Mouse (Mus musculus) layer of hippocampus, postnatal 25 days (tissue): ENCODE measurements at regions not wholly inside any gene's neighbourhood (a gene's known extent, or its start where the extent isn't known, plus 50 kb on each side); places are given as distances from the start of the nearest gene placed in this dataset.

Source experiments
- DNase-seq, 2 experiments: peaks; one replicate each; pipeline ENCODE4 v3.0.0; 2022; ENCODE audit warnings: mixed read lengths in 2 of 2, low spot score in 1 of 2; ENCODE audit errors: extremely low spot score in 1 of 2

DNA sequence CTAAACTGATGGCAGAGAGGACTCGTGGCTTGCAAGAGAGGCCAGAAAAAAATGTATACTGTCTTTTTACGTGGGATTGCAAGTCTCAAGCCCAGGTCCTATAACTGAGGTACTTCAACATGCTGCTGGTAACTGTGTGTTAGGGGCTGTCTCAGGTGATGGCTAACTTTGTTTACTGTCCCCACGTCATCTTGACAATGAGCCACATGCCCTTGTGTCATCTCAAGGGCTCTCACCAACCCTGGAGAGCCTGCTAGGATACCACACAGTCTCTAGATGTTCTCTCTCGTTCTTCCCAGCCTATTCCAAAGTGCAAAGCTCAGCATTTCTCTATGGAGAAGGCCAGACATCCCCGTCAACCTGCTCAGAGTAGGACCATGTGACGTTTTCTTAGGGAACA is 340.6 kb upstream of the Tbx3 start:
- no peak for DNase-seq

DNA sequence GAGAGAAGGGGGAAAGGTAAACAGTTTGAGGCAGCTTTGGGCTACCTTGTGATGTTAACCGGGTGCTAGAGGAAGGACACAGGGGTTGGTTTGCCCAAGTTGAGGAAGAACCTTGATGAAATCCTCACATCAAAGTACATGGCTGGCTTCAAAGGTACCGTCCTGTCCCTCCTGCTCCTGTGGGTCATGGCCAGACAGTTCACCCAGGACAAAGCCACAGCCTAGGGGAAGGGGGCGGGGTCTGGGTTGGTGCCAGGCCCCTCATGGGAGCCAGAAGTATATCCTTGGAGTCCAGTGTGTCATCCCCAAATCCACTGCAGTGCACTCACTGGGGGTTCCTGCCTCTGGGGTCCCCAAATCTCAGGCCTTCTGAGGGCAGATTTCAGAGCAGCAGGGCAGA is 339.0 kb upstream of the Tbx3 start:
- no peak for DNase-seq

DNA sequence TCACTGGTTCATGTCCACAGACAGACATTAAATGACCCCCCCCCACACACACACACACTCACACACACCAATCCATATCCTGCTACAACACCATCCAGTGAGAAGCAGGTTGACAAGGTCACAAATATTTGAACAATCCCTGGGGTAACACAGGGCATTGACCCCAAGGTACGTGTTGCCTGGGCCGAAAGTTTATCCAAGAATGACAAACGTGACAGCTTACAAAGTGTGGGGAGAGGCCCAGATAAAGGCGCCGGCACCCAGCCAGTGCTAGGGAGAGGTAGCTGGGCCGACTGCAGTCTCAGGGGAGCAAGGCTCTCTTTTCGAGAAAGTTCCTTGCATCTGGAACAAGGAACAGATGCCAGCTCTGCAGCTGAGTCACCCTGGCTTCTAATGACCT is 337.8 kb upstream of the Tbx3 start:
- no peak for DNase-seq

DNA sequence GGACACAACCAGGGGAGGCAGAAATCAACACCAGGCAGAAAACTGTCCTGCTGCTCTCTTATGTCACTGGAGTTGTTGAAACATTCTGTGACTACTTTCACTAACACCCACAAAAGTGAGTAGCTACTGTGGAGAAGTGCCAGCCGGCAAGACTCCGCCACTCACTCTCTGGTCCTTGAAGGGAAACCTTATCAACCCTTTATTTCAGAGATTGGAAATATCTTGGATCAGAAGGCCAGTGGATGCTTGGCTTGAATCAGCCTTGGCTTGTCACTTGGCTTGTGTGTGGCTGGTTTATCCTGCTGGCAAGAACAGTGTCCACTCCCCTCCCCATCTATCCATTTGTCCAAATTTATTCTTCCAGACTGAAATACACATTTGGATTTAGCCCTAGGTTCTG is 335.3 kb upstream of the Tbx3 start:
- no peak for DNase-seq

DNA sequence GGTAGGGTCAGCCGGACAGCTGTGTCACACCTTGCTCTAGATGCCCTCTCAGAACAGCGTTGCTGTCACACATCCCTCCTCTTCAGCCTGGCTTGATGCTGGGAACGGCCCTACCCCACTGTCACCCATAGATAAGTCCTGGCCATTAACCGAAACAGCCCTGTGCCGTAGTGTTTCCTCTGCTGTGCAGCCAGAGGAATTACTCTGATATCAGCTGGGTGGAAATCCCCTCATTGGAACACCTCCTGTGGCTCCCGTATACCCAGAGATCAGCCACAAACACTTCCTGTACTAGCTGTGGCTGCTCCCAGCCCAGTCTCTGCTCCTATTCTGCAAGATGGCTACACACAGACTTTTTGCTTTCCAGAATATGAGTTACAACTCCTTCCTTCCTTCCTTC is 334.5 kb upstream of the Tbx3 start:
- DNase-seq: no peak

DNA sequence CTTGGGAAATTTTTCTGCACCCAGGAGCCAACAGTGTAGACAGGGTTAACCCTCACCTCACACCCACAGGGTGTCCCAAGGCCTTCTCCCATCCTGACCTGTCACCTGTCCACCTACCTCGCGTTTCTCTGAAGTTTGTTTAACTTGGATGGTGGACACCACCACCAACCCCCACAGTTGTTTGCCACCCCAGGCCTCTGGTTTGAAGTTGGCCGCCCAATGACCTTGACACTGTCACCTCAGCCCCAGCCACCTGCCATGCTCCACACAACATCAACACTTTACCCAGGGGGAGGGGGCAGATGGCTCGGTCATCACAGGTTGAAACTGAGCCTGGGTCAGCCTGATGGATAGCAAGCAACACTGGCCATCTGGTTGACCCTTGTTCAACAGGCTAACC is 332.7 kb upstream of the Tbx3 start:
- no peak for DNase-seq

DNA sequence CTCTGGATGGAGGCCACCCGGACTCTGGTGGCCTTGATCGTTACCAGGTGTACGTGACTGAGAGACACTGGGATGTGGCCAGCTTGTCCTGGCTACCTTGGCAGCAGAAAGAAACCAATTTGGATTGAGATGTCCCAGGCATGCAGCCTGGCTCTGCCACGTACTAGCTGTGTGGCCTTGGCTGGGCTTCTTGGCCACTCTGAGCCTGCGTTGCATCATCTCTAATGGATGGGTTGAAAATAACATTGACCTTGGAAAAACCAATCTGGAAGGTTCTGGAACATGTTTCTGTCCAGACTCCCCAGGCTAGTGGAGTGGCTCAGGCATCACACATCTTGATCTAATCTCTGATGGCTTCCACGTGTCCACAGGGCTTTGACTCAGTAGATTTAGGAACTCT is 331.8 kb upstream of the Tbx3 start:
- DNase-seq: no peak

DNA sequence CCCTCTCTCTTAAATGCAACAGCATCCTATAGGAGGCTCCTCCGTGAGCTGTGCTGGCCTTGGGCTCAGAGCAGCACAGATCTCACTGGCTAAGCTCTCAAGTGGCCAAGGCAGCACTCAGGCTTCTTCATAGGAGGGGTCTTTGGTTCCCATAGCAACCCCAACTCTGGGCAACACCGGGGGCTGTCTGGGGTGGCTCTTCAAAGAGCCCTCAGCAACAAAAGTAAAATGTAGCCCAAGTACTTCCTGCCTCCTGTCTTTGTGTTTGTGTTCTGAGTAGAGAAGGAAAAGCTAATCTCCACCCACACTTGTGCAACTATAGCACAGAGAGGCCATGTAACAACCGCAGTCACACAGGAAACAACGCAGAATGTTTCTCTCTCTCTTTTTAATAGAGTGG is 322.2 kb upstream of the Tbx3 start:
- no peak for DNase-seq

DNA sequence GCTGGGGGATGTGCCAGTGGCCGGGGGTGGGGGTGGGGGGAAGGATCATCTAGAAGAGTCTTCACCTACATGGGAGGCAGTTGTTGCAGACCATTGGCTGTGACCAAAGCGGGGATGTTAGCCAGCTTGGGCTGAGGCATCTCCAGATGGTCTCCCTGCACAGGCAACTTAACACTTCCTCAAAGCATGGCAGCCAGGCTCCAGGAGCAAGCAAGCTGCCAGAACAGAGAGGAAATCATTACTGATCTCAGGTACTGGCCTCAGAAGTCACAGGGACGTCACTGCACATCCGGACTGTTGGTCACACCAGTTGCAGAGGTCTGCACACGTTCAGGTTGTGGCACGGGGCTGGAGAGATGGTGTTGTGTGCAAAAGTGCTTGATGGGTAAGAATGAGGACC is 321.1 kb upstream of the Tbx3 start:
- no peak for DNase-seq

DNA sequence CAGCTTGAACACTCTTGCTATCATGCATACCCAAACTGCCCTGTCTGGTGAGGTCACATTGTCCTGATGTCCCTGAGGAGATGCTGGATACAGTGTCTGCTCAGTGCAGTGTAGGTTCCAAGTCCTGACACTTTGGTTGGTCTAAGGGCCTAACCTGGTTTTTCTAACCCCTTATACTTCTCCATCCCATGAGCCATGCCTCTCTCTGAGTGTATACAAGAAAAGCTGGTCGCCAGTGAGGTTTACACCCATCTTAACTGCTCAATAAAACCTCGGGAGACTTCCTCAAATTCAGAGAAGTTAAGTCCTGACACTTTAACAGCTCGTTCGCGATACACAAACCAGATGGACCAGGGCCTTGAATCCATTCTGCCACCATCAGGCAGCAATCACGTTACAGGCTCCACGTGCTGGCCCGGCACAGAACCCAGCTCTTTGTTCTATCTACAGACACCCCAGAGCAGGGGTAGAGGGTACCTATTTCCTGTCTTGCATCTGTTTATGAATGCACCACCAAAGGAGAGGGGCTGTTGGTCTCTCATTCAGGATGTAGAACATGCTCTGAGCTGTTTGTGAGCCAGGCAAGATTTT is 320.0 kb upstream of the Tbx3 start:
- DNase-seq: no peak

DNA sequence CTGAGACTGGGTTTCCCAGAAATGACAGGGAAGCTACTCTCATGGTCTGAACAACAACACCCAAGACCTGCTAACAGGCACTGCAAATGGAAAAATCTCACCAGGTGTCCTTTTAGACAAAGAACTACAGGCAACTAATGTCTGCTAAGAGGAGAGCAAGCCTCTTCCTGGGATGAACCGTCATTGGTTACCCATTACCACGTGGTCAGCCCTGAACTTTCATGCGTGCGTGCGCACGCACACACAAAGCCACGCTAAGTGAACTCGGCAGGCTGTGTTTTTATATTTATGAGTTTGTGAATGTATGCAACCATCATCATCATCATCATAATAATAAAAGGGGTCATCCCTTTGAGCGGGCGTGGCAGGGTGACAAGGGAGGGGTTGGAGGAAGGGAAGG is 315.0 kb upstream of the Tbx3 start:
- DNase-seq: no peak

DNA sequence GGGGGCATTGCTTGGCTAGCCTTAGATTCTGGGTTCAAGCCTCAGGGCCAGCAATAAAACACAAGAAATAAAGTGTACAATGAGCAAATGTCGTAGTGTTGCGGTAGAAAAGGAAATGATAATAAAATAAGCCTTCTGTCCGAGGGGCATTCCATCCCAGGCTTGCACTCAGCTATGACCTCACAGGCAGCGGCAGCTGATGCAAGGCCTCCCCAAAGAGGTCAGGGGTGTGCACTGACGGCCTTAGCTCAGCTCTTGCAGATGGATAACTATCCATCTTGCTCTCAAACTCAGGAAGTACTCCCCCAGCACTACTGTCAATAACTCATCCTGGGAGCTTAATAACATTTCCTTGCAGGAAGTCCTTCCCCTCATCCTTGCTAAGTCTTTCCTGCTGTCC is 314.4 kb upstream of the Tbx3 start:
- no peak for DNase-seq

DNA sequence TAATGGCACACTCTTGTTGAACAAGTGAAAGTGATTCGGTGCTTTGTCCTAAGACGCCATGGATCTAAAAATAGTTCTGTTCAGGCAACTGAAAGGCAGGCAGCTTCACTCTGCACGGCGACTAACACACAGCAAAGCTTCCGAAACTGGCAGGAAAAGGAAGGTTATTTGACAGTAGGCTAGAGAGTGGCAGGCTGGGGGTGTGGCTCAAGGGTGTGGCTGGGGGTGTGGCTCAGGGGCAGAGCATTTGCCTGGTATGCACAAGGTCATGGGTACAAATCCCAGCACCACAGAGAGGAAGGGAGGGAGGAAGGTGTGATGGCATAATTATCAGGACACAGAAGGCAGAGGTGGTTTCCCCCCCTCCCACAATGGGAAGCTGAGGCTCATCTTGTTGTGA is 310.8 kb upstream of the Tbx3 start:
- DNase-seq: no peak

DNA sequence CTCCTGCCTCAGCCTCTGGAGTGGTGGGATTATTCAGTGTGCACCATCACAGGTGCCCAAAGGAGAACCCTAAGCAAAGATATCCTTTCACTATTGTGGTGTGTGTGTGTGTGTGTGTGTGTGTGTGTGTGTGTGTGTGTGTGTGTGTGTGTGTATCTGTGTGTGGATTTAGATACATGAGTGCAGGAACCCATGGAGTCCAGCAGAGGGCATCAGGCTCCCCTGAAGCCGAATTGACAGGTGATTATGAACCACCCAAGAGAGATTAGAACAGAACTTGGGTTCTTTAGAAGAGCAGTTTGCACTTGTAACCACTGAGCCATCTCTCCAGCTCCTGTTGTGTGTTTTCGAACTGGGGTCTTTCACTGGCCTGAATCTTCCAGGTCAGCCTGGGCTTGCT is 310.1 kb upstream of the Tbx3 start:
- DNase-seq: no peak

DNA sequence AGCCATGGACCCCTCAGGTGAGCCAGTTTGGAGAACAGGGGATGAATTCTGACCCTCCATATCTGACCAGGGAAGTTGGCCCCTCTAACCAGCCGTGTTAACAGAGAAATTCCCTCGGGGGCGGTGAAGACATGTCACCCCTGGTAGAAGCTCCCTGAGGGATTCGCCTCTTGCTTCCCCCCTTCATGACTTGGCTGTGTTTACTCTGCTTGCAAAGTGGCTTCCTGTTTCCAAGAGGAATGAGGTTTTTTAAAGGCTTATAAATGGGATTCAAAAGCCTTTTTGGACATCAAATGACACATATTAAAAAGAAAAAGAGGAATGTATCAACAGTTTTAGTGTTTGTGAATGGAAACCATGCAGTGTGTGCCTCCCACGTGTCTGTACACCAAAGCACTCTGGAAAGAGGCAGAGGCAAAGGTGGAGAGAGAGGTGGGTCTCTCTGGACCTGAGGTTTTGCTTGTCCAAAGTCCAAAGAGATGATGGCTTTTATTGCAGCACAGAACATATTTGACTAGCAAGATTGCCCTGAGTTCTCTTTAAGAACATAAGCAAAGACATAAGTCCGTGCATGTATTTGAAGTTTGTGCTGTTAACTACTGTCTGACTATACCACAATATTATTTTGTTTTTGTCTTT is 308.9 kb upstream of the Tbx3 start:
- DNase-seq: no peak

DNA sequence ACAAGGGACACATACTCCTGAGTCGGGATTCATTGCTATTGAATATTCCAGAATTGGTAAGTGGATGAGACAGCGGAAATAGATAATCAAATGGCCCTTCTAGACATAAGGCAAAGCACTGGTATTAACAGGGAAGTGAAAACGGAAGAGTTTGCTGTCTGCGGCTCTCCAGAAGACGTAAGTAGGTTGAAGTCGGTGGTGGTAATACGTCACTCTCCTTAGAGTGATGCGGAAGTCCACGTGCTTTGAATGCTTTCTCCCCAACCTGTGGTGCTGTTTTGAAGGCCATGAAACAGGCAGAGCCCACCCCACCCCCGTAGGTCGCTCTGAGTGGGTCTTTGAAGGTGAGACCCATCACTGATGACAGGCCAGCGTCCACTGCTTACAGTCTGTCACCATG is 308.0 kb upstream of the Tbx3 start:
- no peak for DNase-seq

DNA sequence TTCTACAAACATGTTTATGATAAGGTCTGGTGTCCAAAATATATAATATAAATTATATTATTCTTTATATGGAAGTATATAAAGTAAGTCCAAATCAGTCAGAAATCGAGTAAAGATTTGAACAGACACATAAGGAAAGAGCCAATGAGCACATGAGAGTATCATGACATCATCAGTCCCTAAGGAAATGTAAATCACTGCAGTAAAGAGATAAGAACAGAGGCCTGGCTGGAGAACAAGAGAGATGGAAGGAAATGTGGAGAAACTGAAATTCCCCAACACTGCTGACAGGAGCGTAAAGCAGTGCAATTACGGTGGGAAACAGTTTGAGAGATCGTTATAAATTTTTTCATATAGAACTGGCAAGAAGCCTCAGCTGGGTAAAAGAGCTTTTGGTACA is 306.2 kb upstream of the Tbx3 start:
- no peak for DNase-seq

DNA sequence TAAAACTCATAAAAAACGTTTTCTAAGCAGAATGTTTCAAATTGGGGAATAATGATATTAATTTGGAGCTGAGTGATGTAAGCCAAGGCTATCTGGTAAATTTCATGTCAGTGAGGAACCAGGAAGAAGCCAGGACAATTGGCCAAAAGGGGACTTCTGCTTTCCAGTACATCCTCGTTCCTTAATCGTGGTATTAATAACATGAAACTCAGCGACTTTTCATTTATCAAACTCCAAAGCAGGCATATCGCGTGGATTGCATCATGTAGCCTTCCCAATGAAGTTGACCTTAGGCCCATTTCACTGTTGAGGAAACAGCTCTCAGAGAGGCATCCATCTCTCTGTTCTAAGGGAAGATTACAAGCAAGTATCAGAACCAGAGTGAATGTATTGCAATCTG is 305.3 kb upstream of the Tbx3 start:
- DNase-seq: no peak

DNA sequence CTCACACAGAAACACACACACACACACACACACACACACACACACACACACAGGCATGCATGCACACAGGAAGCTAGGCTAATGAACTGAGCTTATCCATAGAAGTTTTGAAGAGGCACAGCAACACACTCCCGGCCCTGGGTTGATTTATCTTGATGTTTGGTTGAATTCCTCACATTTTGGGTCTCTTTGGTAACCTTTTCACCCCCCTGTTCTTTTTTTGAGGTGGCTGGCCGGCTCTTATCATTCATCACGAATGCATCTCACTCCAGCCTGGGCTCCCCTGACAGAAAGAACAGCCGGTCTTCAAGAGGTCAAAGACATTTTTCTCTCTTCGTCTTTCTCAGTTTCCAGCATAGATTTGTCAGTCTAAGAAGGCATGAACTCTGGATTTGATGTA is 304.2 kb upstream of the Tbx3 start:
- DNase-seq: no peak

DNA sequence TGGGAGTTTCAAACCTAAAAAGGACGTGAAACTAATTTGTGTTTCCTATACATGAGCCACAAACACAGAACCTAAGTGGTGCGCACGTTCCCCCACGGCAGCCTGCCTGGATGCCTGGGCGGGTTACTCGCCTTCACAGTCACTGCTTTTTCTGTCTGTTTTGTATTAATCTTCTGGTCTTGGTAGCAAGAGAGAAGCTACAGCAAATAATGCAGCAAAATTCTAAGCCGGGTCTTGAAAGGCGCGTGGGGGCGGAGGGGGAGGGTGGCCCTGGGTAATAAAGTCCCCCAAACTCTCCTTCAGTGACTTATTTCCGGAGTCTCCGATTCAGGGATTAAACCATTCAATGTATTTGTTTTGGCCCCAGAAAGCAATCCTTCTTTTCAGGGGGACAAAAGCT is 300.0 kb upstream of the Tbx3 start:
- no peak for DNase-seq

DNA sequence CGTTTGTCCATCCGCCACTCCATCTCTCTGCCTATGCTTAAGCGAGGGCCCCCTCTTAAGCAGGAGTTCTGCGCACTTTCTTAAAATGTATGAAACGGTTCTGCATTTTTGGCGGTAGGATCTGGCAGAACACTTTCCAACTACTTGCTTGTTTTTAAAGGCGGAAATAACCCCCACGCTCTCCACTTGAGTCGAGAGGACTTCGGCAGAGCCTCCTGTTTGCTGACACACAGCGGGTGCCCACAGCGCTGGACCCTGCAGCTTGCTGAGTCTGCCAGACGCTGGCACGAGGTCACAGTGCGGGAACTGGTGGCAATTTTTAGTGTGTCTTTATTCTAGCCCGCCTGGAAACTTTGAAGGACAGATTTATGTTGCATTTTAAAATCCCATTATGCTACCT is 299.5 kb upstream of the Tbx3 start:
- DNase-seq: no peak

DNA sequence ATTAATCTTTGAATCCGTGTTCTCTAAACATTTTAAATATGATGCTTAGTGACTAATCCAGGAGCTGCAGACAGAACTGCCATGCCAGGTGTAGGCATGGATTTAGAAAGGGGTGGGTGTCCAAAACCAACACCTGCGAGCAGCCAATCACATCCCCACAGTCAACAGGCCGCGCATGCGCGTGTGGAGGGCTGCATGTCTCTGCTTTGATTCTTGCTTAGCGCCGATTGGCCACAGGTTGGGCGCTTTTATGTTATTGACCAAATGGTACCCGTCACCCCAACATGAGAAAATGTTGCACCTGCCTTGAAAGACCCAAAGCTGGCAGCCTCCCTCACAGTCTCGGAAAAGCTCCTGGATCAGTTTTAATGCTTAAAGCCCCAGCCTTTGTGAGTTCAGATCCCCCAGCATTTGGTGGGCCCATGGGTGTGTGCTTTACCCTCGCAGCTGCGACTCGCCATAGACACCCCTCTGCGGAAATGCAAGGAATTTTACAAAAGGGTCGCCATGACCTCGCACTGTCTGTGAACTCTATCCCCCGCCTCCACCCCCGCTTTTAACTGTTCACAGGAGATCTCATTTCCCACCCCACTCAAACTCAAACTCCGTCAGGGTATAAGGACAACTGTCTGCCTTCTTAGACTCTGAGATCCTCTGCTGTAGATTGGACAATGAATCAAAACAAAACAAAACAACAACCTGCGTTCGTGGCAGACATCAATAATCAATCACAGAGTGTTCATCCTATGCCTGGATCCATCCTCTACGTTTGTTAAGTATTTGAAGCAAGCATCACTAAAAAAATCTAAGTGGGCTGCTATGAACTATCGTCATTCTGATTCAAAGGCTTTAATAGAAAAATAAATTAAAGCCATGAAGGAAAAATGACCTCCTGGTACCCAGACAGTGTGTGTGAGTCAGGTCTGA is 296.4 kb upstream of the Tbx3 start:
- DNase-seq: no peak
